Mouse (Mus musculus): ENCODE measurements around the gene 4930550L24Rik.

Gene 4930550L24Rik

DNA sequence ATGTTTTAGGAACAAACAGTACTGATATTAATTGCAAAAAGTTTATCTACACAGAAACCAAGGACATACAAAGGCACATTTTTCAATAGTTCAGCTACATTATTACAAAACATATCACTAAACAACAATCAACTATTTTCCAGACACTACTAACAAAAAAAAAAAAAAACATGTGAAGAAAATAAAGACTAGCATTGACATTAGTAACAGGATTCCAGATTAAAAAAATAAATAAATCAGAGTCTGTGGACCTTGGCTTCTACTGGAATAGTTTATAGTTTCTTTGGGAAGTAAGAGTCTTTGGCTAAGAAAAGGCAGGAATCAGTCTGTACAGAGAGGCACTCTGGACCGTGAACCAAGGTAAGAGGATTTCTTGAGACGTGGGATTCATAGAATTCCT is at the start of gene 4930550L24Rik:
TSS of gene 4930550L24Rik (plus strand) at position 301 of the 400 bp plus-strand sequence.
- DNase-seq, result no peak

DNA sequence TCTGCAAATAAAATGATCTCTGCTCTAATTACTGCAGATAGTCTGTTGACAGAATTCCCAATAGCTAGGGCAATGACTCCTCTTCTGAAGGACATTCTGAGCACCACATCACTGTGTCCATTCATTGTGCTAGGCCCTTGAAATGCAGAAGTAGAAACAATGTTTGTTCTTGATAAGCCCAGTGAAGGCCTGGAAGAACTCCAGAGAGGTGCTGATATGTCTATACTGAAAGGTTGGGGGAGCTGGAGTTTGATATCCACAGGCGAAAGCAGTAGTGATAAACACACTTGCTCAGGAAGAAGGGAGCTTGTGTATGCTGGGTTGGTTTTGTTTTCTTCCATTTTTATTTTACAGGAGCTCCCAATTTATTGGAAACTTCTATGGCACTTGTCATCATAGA is 8.4 kb upstream of the 4930550L24Rik start:
- DNase-seq, result no peak

DNA sequence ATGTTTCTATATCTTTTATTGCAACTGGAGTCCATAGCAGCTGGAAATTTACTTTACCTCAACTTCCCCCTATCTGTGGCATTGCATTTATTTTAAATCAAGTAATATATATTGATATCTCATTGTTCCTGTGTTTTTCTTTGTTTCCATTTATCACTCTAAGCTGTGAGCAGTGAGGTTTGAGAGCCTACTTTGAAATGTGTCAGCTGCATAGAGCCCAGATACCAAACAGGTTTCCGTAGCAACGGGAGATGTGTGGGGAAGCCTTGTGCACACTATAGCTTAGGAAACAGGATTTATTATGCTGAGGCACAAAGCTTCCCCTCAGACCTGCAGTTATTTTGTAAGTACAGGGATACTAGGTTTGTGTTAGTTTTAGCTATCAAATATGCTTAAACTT is 58.8 kb downstream of the 4930550L24Rik start:
- DNase-seq, result no peak
